Mouse (Mus musculus): ENCODE results near the gene Wasf2. TPM values are rescaled to one million over a fixed set of nuclear protein-coding genes. Genes with fewer than 3 reads are reported as not detected.

Gene Wasf2
- total RNA-seq, 2 experiments from 2014 or later: 21.5 to 30.3 TPM

- DNase-seq (ENCODE audit: low spot score in 2 of 2): no peak
- intact Hi-C loops (cut with DNase I): no loop called here
These were observed 113.2 kb downstream of the Wasf2 start for GRCm38 (mm10) chr4:133243538-133243937.

- intact Hi-C loops (cut with DNase I): no loop called here
- DNase-seq (ENCODE audit: low spot score in 2 of 2): no peak
These were observed 114.0 kb downstream of the Wasf2 start for GRCm38 (mm10) chr4:133244289-133244688.

GRCm38 (mm10) chr4:133247072-133247471 is 116.8 kb downstream of the Wasf2 start:
- DNase-seq (ENCODE audit: low spot score in 2 of 2): no peak
- intact Hi-C loops (cut with DNase I): no loop called here

- intact Hi-C loops (cut with DNase I): no loop called here
- no peak for DNase-seq (ENCODE audit: low spot score in 2 of 2)
These were observed 117.6 kb downstream of the Wasf2 start for GRCm38 (mm10) chr4:133247806-133248449.

Small RNAs within 50 kb of the gene (microRNA-seq; reads per million reads assigned to microRNA genes)
- gene Mir7017: 2.8 reads per million, percentile 5 among the genes with 10 or more reads in this experiment

Other genes with a start within 250 kb of the Wasf2 start
- 100 to 1,000 TPM in 1 of 2 experiments, 10 to 100 TPM in 1; 96.5 to 101 TPM for gene Stx12, start 246.0 kb upstream of the Wasf2 start, total RNA-seq (2021)
- gene Fam76a, start 207.9 kb upstream of the Wasf2 start, total RNA-seq (2021): 10 to 100 TPM; 49.9 to 57.7 TPM
- under 1 TPM in 1 of 2 experiments, not detected in 1; 0.17 TPM for gene Fgr, start 156.4 kb upstream of the Wasf2 start, total RNA-seq (2021)
- 100 to 1,000 TPM in 1 of 2 experiments, 10 to 100 TPM in 1; 91.3 to 110 TPM for gene Ahdc1, start 119.2 kb upstream of the Wasf2 start, total RNA-seq (2021)
- 1 to 10 TPM; 4.9 to 10.0 TPM for gene Cd164l2, start 81.6 kb downstream of the Wasf2 start, total RNA-seq (2021)
- gene Gpr3, start 82.0 kb downstream of the Wasf2 start, total RNA-seq (2021): 1 to 10 TPM; 8.1 to 8.5 TPM
- 1 to 10 TPM; 6.8 to 8.1 TPM for gene Map3k6, start 110.3 kb downstream of the Wasf2 start, total RNA-seq (2021)
- 1 to 10 TPM; 2.2 to 2.3 TPM for gene Sytl1, start 132.6 kb downstream of the Wasf2 start, total RNA-seq (2021)
- 10 to 100 TPM; 87.9 to 96.5 TPM for gene Tmem222, start 147.3 kb downstream of the Wasf2 start, total RNA-seq (2021)
- gene Wdtc1, start 223.0 kb downstream of the Wasf2 start, total RNA-seq (2021): 10 to 100 TPM; 58.6 to 59.8 TPM
- gene Slc9a1, start 239.2 kb downstream of the Wasf2 start, total RNA-seq (2021): 10 to 100 TPM; 48.8 to 56.9 TPM